Mouse (Mus musculus) layer of hippocampus, postnatal 10 days (tissue): ENCODE results near the gene Cela3b. TPM values are rescaled to one million over a fixed set of nuclear protein-coding genes. Genes with fewer than 3 reads are reported as not detected.
"Not testable (repeated sequence)": the region's sequence is repeated elsewhere in the genome, so short reads cannot be mapped to it uniquely, and the experiment has no call there.

Experiments
- DNase-seq, 2 experiments: peaks; one replicate each; pipeline ENCODE4 v3.0.0; 2021; ENCODE audit warnings: low spot score in 2 of 2
- total RNA-seq, 2 experiments: library from RNA; stranded (reverse); gene quantifications; 2 replicates each; pipeline ENCODE4 v1.2.3; 2021

Gene Cela3b
- total RNA-seq, 2 experiments from 2014 or later = not detected

- no peak for DNase-seq
These were observed 31.8 kb upstream of the Cela3b start for GRCm38 (mm10) chr4:137461981-137462690.

DNA sequence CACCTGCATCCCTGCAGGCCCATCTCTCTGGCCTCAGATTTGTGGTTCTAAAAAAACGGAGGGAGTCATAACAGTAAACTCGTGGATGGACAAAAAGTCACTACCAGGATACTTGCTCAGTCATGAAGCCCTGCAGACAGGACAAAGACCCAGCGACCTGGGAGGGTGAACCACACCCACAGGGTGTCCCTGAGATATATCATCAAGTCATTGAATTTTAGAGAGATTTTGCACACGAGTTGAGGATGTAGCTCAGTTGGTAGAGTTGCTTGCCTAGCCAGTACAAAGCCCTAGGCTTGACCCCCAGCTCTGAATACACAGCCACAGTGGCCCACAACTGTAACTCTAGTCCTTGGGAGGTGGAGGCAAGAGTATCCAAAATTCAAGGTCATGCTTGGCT lies 30.9 kb upstream of the Cela3b start:
- DNase-seq = no peak

- no peak for DNase-seq
These were observed 30.3 kb upstream of the Cela3b start for GRCm38 (mm10) chr4:137460676-137461075.

- no peak for DNase-seq
These were observed 28.5 kb upstream of the Cela3b start for GRCm38 (mm10) chr4:137458861-137459260.

DNA sequence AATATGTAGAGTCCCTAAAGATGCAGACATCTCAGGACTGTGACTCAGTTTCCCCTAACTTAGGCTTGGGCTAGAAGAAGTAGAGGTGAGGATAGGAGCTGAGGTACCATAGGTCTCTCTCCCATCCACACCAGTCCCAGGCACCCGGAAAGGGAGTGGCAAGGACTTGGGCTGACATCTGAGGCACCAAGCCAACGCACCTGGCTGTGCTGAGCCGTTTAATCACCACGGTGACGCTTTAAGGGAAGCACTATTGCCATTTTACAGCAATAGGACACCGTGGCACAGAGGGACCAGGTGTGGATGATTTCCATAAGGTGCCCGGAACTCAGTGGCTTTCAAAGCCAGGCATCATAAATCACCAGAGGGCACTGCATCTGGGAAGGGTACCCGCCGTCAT lies 28.0 kb upstream of the Cela3b start:
- DNase-seq = no peak

DNA sequence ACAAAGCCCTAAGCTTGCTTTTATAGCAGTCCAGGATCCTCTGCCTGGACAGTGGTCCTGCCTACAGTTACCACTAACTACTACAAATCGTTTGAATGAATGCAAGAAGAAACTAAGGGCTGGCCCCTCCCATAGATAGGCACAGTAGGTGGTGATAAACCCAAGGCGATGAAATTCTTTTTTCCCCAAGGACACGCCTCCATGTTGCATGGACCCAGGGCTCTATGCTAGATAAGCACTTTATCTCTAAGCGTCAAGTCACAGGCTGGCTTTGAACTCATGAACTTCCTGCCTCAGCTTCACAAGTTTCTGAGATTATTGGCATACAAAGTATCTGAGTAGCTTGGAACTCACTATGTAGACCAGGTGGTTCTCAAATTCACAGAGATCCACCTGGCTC lies 27.0 kb upstream of the Cela3b start:
- DNase-seq = no peak

- no peak for DNase-seq
These were observed 26.2 kb upstream of the Cela3b start for GRCm38 (mm10) chr4:137456581-137456980.

- DNase-seq = no peak
These were observed 24.2 kb upstream of the Cela3b start for GRCm38 (mm10) chr4:137454582-137454981.

DNA sequence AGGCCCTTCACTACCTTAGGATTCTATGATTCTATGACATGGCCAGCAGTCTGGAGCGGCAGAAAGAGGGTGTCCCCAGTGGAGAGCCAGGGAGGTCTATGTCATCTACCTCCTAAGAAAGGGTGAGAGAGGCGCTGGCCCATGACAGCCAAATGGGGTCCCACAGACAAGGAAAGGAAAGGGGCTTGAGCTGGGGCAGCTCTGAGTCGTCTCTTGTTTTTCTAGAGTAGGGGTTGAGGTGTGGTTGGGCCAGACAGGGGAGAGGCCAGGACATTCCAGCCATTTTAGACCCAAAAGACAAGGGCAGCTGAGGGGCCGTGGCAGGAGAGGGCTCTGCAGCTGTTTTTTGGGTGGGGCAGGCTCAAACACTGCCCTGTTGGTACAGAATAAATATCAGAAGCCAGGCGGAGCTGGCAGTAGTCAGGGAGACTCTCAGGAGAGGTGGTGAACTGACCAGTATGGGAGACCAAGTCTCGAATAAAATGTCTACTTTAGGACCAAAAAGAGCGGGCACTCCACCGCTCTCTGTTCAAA lies 23.0 kb upstream of the Cela3b start, which contains the start of gene 1700013G24Rik:
Gene 1700013G24Rik, plus strand, starts transcription at position 51 of the 534 bp plus-strand sequence.
- DNase-seq = no peak

- no peak for DNase-seq
These were observed 21.9 kb upstream of the Cela3b start for GRCm38 (mm10) chr4:137452190-137452589.

DNA sequence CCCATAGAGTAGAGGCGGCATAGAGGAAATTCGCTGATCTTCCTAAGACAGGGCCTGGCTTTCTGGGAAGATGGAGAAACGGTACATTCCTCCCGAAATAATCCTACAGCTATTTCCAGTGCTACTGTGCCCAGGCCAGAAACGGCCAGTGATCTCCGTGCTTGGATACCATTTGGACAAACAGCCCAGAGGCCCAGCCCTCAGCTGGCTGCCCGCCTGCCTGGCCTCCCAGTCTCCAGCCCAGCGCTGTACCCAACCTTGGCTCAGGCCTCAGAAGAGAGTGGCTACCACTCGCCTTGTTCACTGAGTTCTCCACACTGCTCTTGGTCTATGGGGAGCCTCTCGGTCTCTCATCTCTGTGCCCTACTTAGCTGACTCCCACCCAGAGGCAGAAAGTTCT lies 19.4 kb upstream of the Cela3b start:
- no peak for DNase-seq

DNA sequence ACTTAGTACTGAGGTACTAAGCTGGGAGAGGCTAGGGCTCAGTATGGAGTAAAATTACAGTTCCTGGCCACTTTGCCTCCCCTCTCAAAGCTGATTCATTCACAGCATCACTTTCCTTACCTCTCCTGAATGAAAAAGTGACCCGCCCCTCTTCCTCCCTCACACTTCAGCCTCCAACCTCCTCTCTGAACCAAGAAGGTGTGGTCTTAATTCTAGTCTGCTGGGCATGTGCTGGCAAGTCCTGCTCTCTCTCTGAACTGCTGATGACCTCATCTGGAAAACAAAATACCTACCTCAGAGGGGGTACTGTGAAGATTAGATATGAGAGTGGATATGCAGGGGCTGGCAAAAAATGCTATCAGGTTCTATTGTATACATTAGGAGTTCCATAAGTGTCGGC lies 18.8 kb upstream of the Cela3b start:
- DNase-seq = no peak

GRCm38 (mm10) chr4:137448641-137449040 lies 18.3 kb upstream of the Cela3b start:
- DNase-seq = no peak

DNA sequence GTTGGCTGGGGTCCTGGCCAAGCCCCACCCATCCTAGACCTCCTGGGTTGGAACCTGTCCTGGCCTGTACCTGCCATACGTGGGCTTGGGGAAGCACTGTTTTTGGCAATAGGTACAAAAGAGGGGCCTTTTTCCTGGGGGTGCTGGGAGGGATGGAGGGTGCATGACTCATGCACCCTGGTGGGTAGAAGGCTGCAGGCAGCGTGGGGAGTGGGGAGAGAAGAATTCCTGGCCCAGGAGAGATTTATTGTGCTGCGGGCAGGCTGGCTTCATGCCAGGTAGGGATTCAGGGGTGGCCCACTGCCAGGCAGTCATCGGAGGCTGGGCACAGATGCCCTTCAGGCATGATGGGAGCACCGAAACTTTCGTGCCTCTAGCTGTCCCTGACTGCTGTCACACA lies 17.9 kb upstream of the Cela3b start:
- DNase-seq = peak in 1 of 2 experiments; percentile 25

GRCm38 (mm10) chr4:137447363-137448196 lies 17.2 kb upstream of the Cela3b start:
- DNase-seq = no peak

DNA sequence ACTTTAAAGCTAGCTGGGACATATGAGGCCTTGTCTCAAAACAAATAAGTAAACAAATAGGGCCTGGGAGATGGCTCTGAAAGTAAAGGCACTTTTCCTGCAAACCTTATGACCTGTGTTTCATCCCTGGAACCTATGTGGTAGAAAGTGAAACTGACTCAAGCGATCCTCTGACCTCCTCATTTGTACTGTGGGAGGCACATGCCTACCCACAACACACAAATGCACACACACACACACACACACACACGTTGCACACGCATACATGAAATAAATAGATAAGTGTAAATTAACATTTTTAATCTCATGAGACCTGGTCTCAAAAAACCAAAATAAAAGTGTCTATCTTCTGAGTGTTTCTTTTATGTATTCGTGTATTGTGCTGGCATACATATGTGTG lies 15.5 kb upstream of the Cela3b start:
- DNase-seq = no peak

DNA sequence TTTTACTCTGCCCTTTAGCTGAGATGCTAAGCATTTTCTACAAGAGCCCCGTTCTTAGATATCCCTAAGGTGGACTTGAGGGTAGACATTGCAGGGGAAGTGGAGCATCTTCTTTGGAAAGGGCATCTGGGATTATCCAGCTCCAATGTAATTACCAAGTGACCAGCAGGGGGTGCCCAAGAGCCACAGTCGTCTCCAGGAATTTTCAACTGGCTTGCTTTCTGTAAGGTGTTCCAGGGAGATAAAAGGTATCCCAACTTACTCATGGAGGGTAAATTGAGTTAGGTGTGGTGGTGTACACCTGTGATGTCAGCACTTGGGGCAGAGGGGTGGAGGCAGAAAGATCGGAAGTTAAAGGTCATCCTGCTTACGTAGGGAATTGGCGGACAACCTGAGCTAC lies 13.3 kb upstream of the Cela3b start:
- peak; percentile 86 to 88 for DNase-seq

DNA sequence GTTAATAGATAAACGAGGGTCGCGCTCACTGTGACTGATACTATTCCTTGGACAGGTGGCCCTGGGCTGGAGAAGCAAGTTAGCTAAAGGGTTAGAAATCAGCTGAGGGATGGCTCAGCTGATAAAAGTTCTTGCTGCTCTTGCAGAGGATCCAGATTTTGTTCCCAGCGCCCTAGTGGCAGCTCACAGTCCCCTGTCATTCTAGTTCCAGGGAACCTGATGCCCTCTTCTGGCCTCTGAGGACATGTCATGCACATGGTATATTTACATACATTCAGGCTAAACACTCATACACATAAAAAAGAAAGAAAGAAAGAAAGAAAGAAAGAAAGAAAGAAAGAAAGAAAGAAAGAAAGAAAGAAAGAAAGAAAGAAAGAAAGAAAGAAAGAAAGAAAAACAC lies 11.0 kb upstream of the Cela3b start:
- DNase-seq = no peak

DNA sequence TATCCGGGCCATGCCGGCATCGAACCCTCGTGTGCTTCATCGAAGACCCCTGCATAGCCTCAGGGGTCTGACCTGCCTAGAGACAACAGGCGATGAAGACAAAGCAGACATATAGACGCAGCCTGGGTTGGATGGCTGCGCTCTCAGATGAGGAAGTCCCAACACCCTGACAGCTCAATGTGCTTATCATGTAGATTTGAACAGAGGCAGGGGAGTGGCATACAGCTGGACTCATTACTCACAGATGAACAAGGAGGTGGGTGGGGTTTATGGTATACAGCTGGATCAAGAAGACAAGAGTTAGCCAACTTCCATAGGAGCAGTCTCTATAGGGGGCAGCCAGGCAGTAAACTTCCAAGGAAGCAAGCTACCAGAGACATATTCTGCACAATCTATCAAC lies 8.5 kb upstream of the Cela3b start:
- no peak for DNase-seq

DNA sequence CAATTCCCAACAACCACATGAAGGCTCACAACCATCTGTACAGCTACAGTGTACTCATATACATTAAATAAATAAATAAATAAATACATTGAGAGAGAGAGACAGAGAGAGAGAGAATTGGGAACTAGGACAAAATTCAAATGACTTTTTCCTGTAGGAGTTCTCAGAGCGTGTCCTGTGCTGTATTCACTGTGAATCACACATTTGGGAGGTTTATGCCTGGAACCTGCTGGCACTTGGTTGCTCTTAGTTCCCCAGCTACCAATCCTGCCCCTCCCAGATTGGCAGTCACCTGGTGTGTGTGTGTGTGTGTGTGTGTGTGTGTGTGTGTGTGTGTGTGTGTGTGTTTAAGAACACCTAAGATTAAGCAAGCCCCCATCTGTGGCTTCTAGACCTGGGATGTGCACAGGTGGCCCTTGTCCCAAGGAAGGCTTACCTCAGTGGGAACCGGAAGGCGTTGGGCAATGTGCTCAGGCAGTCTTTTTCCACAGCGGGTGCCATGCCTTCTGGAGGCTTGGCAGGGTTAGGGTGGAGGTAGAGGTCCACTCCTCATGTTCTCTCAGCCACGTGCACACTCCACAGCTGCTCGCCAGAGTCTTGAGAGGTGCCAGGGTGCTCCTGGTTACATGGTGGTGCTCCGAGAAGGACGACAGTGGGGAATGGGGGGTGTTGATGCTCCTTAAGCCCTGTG lies 6.8 kb upstream of the Cela3b start:
- no peak for DNase-seq

DNA sequence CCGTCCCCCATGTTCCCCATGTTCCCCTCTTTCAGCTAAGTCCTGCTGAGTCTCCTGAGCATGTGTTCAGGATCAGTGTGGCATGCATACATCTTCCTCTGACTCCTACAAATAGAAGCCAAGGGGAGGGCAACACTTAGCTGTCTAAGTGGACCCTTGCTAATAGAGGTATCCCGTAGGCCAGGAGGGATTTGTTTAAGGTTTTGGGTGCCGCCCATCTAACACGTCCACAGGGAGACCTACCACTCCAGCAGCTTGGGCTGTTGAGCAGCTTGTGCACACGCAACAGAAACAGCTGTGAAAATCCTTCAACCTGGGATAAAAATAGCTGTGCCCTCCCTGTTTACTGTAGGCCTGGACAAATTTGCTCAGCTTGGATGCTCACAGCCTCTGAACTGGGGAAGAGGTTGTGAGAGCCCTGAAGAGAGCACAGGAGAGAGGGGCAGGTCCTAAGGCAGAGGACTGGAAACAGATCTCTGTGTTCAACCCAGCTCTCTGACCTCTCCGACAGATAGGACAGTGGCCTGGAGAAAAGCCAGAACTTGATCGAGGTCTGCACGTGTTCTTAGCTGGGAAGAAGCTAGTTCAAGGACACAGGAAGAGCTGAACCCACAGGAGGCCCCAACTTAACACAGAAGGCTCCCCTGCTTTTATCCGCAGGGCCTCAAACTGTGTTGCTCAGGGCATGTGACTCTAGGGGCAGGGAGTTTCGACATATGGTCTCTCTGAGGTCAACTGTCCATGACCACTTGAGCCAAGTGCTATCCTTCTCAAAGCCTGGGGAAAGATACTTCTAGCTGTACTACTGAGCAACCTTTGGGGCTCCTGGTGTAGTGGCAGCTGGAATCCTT lies 2.6 kb upstream of the Cela3b start:
- DNase-seq = not testable (repeated sequence)
